Mouse (Mus musculus) heart, embryonic 15.5 days (tissue): ENCODE measurements around the gene Pea15a. TPM values are rescaled to one million over a fixed set of nuclear protein-coding genes. Genes with fewer than 3 reads are reported as not detected.

Experiments
- ATAC-seq: fragments of 200-750 bp; cut with Nextera tagmentation; replicated peaks from 2 replicates; pipeline ENCODE4 v1.8.0; 2017; ENCODE audit warnings: low read depth, moderate TSS enrichment; ENCODE audit not compliant: insufficient number of reproducible peaks, insufficient read depth, low FRiP score
- H3K27ac ChIP-seq: fragments of 300-500 bp; sonication (generic); 2 replicates; pipeline ENCODE4 v1.5.1; 2015; ENCODE audit warnings: mild to moderate bottlenecking, inconsistent platforms
- H3K27me3 ChIP-seq: fragments of 300-500 bp; sonication (generic); 2 replicates; pipeline ENCODE4 v1.6.1; 2015; ENCODE audit warnings: inconsistent platforms
- H3K36me3 ChIP-seq: fragments of 300-500 bp; sonication (generic); 2 replicates; pipeline ENCODE4 v1.6.1; 2015; ENCODE audit warnings: mild to moderate bottlenecking, inconsistent platforms
- H3K4me1 ChIP-seq: fragments of 300-500 bp; sonication (generic); replicated peaks from 2 replicates; pipeline ENCODE4 v1.6.1; 2015; ENCODE audit warnings: inconsistent platforms
- H3K4me2 ChIP-seq: fragments of 300-500 bp; sonication (generic); 2 replicates; pipeline ENCODE4 v1.6.1; 2015; ENCODE audit warnings: inconsistent platforms, mild to moderate bottlenecking, moderate library complexity
- H3K4me3 ChIP-seq: fragments of 300-500 bp; sonication (generic); 2 replicates; pipeline ENCODE4 v1.5.1; 2015; ENCODE audit warnings: mild to moderate bottlenecking, inconsistent platforms
- H3K9ac ChIP-seq: fragments of 300-500 bp; sonication (generic); 2 replicates; pipeline ENCODE4 v1.6.1; 2015; ENCODE audit warnings: mild to moderate bottlenecking, inconsistent platforms
- H3K9me3 ChIP-seq: fragments of 300-500 bp; sonication (generic); replicated peaks from 2 replicates; pipeline ENCODE4 v1.6.1; 2016; ENCODE audit warnings: inconsistent platforms
- WGBS: fragments of 180-500 bp; shearing (Covaris S2); methylation state at CpG from one replicate; pipeline ENCODE4 v1.1.7; 2015; ENCODE audit warnings: mixed read lengths; 5-methylcytosine and 5-hydroxymethylcytosine counted together
- polyA plus RNA-seq: library from polyadenylated mRNA; unstranded; fragments of >200 nt; fragmentation: Nextera tagmentation; extraction: Ambion mirVana; gene quantifications from 2 replicates; pipeline ENCODE4 v1.2.1, GENCODE M21; 2015

Gene Pea15a
- polyA plus RNA-seq, 1 experiment from 2014 or later: 165 TPM

DNA sequence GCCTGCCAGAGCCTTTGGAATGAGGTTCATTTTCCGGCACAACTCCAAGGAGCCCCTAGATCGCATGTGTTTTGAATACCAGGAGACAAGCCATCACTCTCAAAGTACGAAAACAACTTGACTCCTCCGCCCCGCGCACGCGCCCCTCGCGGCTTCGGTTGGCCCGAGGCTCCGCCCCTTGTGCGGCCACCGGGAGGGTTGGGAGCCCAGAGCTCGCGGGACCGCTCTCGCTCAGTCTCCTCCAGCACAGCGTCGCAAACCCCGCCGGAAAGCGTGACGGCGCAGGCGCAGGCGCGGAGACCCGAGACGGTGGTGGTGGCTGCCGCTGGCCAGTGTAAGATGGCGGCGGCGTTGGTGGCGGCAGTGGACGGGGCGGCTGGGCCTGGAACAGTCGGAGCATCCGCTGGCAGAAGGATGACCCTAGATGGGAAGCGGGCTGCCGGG is 58.7 kb downstream of the Pea15a start, which contains the start of gene Dcaf8:
TSS of gene Dcaf8 (plus strand) at position 250 of the 444 bp plus-strand sequence.
- Histone ChIP-seq H3K36me3 (peaks cover 24% of the 10 kb centered on the region), H3K27ac (peak within 1 kb of the TSS; percentile 95), H3K9me3 (no peaks in the 10 kb centered on the region), H3K27me3 (no peaks in the 10 kb centered on the region), H3K4me2 (peak within 1 kb of the TSS; percentile 65), H3K4me3 (peak within 1 kb of the TSS; percentile 85), H3K4me1 (peaks cover 16% of the 10 kb centered on the region), H3K9ac (peak within 1 kb of the TSS; percentile 99)
- 0% methylated on average over 42 of the region's 42 CpGs for WGBS
- ATAC-seq: peak; percentile 99

Other genes starting within 250 kb of the Pea15a start
- gene Vangl2, start 178.4 kb downstream of the Pea15a start, polyA plus RNA-seq: 6.7 and 8.5 TPM in 2 replicates
- not detected in 2 replicates for gene Nhlh1, start 149.2 kb downstream of the Pea15a start, polyA plus RNA-seq
- 152 and 186 TPM in 2 replicates for gene Copa, start 124.3 kb downstream of the Pea15a start, polyA plus RNA-seq
- 91.8 and 117 TPM in 2 replicates for gene Ncstn, start 124.0 kb downstream of the Pea15a start, polyA plus RNA-seq
- gene Pex19, start 80.0 kb downstream of the Pea15a start, polyA plus RNA-seq: 123 and 124 TPM in 2 replicates
- 107 and 118 TPM in 2 replicates for gene Dcaf8, start 58.7 kb downstream of the Pea15a start, polyA plus RNA-seq
- gene Casq1, start 13.1 kb upstream of the Pea15a start, polyA plus RNA-seq: 96.7 and 102 TPM in 2 replicates
- gene Atp1a4, start 51.6 kb upstream of the Pea15a start, polyA plus RNA-seq: 0.10 and 0.28 TPM in 2 replicates
- 20.6 and 35.4 TPM in 2 replicates for gene Igsf8, start 54.8 kb upstream of the Pea15a start, polyA plus RNA-seq
- gene Atp1a2, start 91.3 kb upstream of the Pea15a start, polyA plus RNA-seq: 17.4 and 17.9 TPM in 2 replicates
- not detected in 2 replicates for gene Kcnj9, start 122.5 kb upstream of the Pea15a start, polyA plus RNA-seq
- gene Kcnj10, start 134.4 kb upstream of the Pea15a start, polyA plus RNA-seq: 0.03 and 0.06 TPM in 2 replicates
- gene Pigm, start 169.7 kb upstream of the Pea15a start, polyA plus RNA-seq: 3.2 and 3.6 TPM in 2 replicates